Mouse (Mus musculus): ENCODE results near the gene Pnkd. TPM values are rescaled to one million over a fixed set of nuclear protein-coding genes. Genes with fewer than 3 reads are reported as not detected.

Gene Pnkd
- total and polyA plus RNA-seq, 3 experiments, result 45.5 to 318 (median 154) TPM

DNA sequence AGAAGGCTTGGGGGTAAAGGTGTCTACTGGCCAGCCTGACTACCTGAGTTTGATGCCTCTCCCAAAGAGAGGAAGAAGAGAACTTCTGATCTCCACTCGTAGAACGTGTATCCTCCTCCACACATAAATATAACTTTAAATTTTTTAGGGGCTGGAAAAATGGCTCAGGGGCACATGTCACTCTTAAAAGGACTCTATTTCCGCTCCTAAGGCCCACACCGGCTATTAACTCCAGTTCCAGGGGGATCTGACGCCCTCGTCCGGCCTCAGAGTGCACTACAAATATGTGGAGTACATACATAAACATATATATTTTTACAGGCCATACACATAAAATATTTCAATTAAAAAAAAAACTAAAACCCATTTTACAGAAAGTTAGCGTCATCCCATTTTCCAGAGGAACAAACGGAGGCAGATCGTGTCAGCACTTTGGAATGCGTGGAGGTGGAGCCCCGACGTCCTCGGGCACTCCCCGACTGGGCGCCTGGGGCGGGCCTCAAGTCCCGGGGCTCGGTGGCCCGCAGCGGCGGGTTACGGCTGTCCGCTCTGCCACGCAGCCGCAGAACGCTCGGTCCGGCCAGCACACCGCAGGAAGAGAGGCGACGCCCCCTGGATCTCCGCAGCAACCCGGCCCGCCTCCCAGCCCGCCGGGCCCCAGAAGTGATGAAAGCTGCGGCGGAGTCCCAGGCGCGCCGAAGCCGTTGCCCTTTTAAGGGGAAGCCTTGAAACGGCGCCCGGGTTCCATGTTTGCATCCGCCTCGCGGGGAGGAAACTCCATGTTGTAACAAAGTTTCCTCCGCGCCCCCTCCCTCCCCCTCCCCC is 106.4 kb downstream of the Pnkd start, which contains the start of gene Ctdsp1:
TSS of gene Ctdsp1 (plus strand) at position 586 of the 825 bp plus-strand sequence.
- peak; percentile 91 for DNase-seq (ENCODE audit: extremely low read depth)
- H3K4me1 ChIP-seq (ENCODE audit: control insufficient read depth in 1 of 2, insufficient read depth in 2 of 2), result peaks cover 8 to 65% of the 10 kb centered on the region in 2 experiments; a peak in 3 of 4 replicates
- dilution Hi-C loops (cut with MboI; ENCODE audit: extremely low pct_ligation_motif_present, extremely low pct_unique_long_range_greater_than_20kb, low sequenced_read_pairs), result no loop called here
- H3K4me2 ChIP-seq (ENCODE audit: insufficient read depth, low read depth, poor library complexity, severe bottlenecking), result peak within 1 kb of the TSS; percentile 55
- no peaks in the 10 kb centered on the region for H3K9me3 ChIP-seq (replicated peaks; ENCODE audit: low read length)
- H3K4me3 ChIP-seq (replicated peaks in 1 of 3; ENCODE audit: low read depth in 2 of 3, low read length in 2 of 3, poor library complexity in 1 of 3), result peak within 1 kb of the TSS; percentile 65 to 86 (median 73)
- H3K27ac ChIP-seq (ENCODE audit: insufficient read depth, low read depth), result peak within 1 kb of the TSS; percentile 91
- H3K27me3 ChIP-seq (replicated peaks), result no peaks in the 10 kb centered on the region
- H3K79me2 ChIP-seq (replicated peaks; ENCODE audit: control insufficient read depth, extremely low read depth, insufficient read depth, poor library complexity, severe bottlenecking), result peaks cover 21% of the 10 kb centered on the region
- in situ Hi-C loops (cut with MboI; ENCODE audit: low pct_ligation_motif_present, low pct_unique_long_range_greater_than_20kb, low sequenced_read_pairs), result loop anchor here (5.0 to 10.0 kb wide), 2 partner anchors 54 to 79 kb away; no protein-coding TSS in a partner anchor
- TF ChIP-seq POLR2AphosphoS2 (IDR thresholded peaks at IDR 0.05; ENCODE audit: low read depth, low read length), result no peak; the same call in 1 of the 2 replicates
- no peak for TF ChIP-seq MEF2A (IDR thresholded peaks at IDR 0.05; ENCODE audit: borderline replicate concordance, low read depth, low read length)
- TF ChIP-seq BHLHE40 (IDR thresholded peaks at IDR 0.05; ENCODE audit: low read depth, low read length), result no peak
- 0 out of 2 replicates have a peak, but pooled peaks have one; percentile 22 for TF ChIP-seq ETS1 (conservative IDR thresholded peaks at IDR 0.05; ENCODE audit: low read depth, low read length)
- TF ChIP-seq SMC3 (IDR thresholded peaks at IDR 0.05; ENCODE audit: low read depth, low read length), result peak; percentile 20
- TF ChIP-seq ZKSCAN1 (IDR thresholded peaks at IDR 0.05; ENCODE audit: borderline replicate concordance, low read depth, low read length), result no peak
- TF ChIP-seq MYC (IDR thresholded peaks at IDR 0.05; ENCODE audit: low read depth, low read length), result peak; percentile 79
- TF ChIP-seq CHD1 (IDR thresholded peaks at IDR 0.05; ENCODE audit: low read depth, low read length), result peak; percentile 85; the same call in 1 of the 2 replicates
- peak; percentile 74 for TF ChIP-seq IRF4 (IDR thresholded peaks at IDR 0.05; ENCODE audit: low read depth, low read length)
- no peak for TF ChIP-seq ZNF384 (IDR thresholded peaks at IDR 0.05; ENCODE audit: low read depth, low read length)
- TF ChIP-seq E2F4 (IDR thresholded peaks at IDR 0.05; ENCODE audit: insufficient replicate concordance, low read depth, low read length), result no peak
- TF ChIP-seq NELFE (IDR thresholded peaks at IDR 0.05; ENCODE audit: low read depth, low read length), result no peak
- TF ChIP-seq USF2 (conservative IDR thresholded peaks at IDR 0.05; ENCODE audit: low read depth, low read length), result no peak
- TF ChIP-seq TCF12 (IDR thresholded peaks at IDR 0.05; ENCODE audit: low read depth, low read length), result peak; percentile 55; the same call in 1 of the 2 replicates
- TF ChIP-seq CTCF (conservative IDR thresholded peaks at IDR 0.05 in 1 of 2, IDR thresholded peaks at IDR 0.05 in 1 of 2; ENCODE audit: low read depth in 2 of 2, low read length in 2 of 2), result peak; percentile 5 to 60; a peak in 3 of 4 replicates
- peak; percentile 42; the same call in 1 of the 2 replicates for TF ChIP-seq RCOR1 (conservative IDR thresholded peaks at IDR 0.05; ENCODE audit: low read depth, low read length)
- TF ChIP-seq MAX (IDR thresholded peaks at IDR 0.05; ENCODE audit: low read length), result peak; percentile 44
- TF ChIP-seq POLR2A (IDR thresholded peaks at IDR 0.05; ENCODE audit: low read depth, low read length), result peak; percentile 36
- TF ChIP-seq EP300 (IDR thresholded peaks at IDR 0.05; ENCODE audit: low read length), result no peak
- peak; percentile 67 for TF ChIP-seq HCFC1 (IDR thresholded peaks at IDR 0.05; ENCODE audit: low read depth, low read length)
- TF ChIP-seq MAFK (IDR thresholded peaks at IDR 0.05; ENCODE audit: insufficient replicate concordance, low read length), result no peak
- TF ChIP-seq MXI1 (IDR thresholded peaks at IDR 0.05; ENCODE audit: low read depth, low read length), result peak; percentile 63; the same call in 1 of the 2 replicates
- TF ChIP-seq GABPA (IDR thresholded peaks at IDR 0.05; ENCODE audit: insufficient replicate concordance, low read depth, low read length), result no peak
- peak; percentile 78 for TF ChIP-seq UBTF (IDR thresholded peaks at IDR 0.05; ENCODE audit: low read depth, low read length)
- TF ChIP-seq RAD21 (IDR thresholded peaks at IDR 0.05; ENCODE audit: low read depth, low read length), result peak; percentile 39
- no peak for TF ChIP-seq KAT2A (IDR thresholded peaks at IDR 0.05; ENCODE audit: insufficient replicate concordance, low read length)
- TF ChIP-seq ELF1 (IDR thresholded peaks at IDR 0.05; ENCODE audit: low read depth, low read length), result peak; percentile 3; the same call in 1 of the 2 replicates
- peak; percentile 77 for TF ChIP-seq MAZ (IDR thresholded peaks at IDR 0.05; ENCODE audit: low read depth, low read length)
- TF ChIP-seq NRF1 (IDR thresholded peaks at IDR 0.05; ENCODE audit: low read depth, low read length), result peak; percentile 85
- peak; percentile 95 for TF ChIP-seq SIN3A (IDR thresholded peaks at IDR 0.05; ENCODE audit: low read length)
- peak within 1 kb of the TSS; percentile 98 for H3K9ac ChIP-seq (ENCODE audit: insufficient read depth, low read depth)
- H3K36me3 ChIP-seq (replicated peaks in 1 of 2; ENCODE audit: control insufficient read depth in 1 of 2, insufficient read depth in 1 of 2, low read length in 1 of 2), result peaks cover 19 to 22% of the 10 kb centered on the region in 2 experiments
